Mouse (Mus musculus) midbrain, postnatal 0 days (tissue): ENCODE results near the gene Lta. TPM values are rescaled to one million over a fixed set of nuclear protein-coding genes. Genes with fewer than 3 reads are reported as not detected.

Experiments
- ATAC-seq: fragments of 200-750 bp; cut with Nextera tagmentation; 2 replicates; pipeline ENCODE4 v1.8.0; 2017; ENCODE audit warnings: moderate number of reproducible peaks, mild to moderate bottlenecking, moderate TSS enrichment, moderate library complexity; ENCODE audit not compliant: low FRiP score
- DNase-seq: peaks from one replicate; pipeline ENCODE4 v3.0.0-alpha.2; 2015; ENCODE audit warnings: low spot score
- H3K27ac ChIP-seq: fragments of 300-500 bp; sonication (generic); 2 replicates; pipeline ENCODE4 v1.5.1; 2014; ENCODE audit warnings: low read depth, mild to moderate bottlenecking, low read length, mixed read lengths
- H3K27me3 ChIP-seq: fragments of 300-500 bp; sonication (generic); 2 replicates; pipeline ENCODE4 v1.6.1; 2014; ENCODE audit warnings: low read length, control low read depth, mixed read lengths; ENCODE audit not compliant: insufficient read depth
- H3K36me3 ChIP-seq: fragments of 300-500 bp; sonication (generic); 2 replicates; pipeline ENCODE4 v1.6.1; 2014; ENCODE audit warnings: low read length, control low read depth, mixed read lengths; ENCODE audit not compliant: insufficient read depth
- H3K4me1 ChIP-seq: fragments of 300-500 bp; sonication (generic); 2 replicates; pipeline ENCODE4 v1.6.1; 2014; ENCODE audit warnings: mild to moderate bottlenecking, control low read depth, antibody characterized with exemption, low read length, mixed read lengths; ENCODE audit not compliant: insufficient read depth
- H3K4me2 ChIP-seq: fragments of 300-500 bp; sonication (generic); 2 replicates; pipeline ENCODE4 v1.6.1; 2014; ENCODE audit warnings: low read depth, mild to moderate bottlenecking, low read length, mixed read lengths; ENCODE audit not compliant: poor library complexity, severe bottlenecking
- H3K4me3 ChIP-seq: fragments of 300-500 bp; sonication (generic); 2 replicates; pipeline ENCODE4 v1.5.1; 2014; ENCODE audit warnings: low read depth, mild to moderate bottlenecking, low read length, moderate library complexity
- H3K9ac ChIP-seq: fragments of 300-500 bp; sonication (generic); replicated peaks from 2 replicates; pipeline ENCODE4 v1.6.1; 2014; ENCODE audit warnings: mild to moderate bottlenecking, low read length, moderate library complexity, mixed read lengths; ENCODE audit not compliant: poor library complexity, severe bottlenecking
- H3K9me3 ChIP-seq: fragments of 300-500 bp; sonication (generic); 2 replicates; pipeline ENCODE4 v1.6.1; 2016; ENCODE audit warnings: low read length, control low read depth
- CTCF ChIP-seq: IDR thresholded peaks from 2 replicates; pipeline ENCODE4 v1.5.1; 2016; ENCODE audit warnings: antibody characterized with exemption, mild to moderate bottlenecking
- WGBS: fragments of 180-500 bp; shearing (Covaris S2); extraction: QIAGEN DNeasy Blood & Tissue Kit; methylation state at CpG from one replicate; pipeline ENCODE4 v1.1.7; 2014; 5-methylcytosine and 5-hydroxymethylcytosine counted together
- polyA plus RNA-seq: library from polyadenylated mRNA; unstranded; fragments of >200 nt; fragmentation: Nextera tagmentation; extraction: Ambion mirVana; gene quantifications from 2 replicates; pipeline ENCODE4 v1.2.1, GENCODE M21; 2015
- total RNA-seq: library from RNA; depleted of rRNA; stranded (reverse); fragments of >200 nt; gene quantifications from 2 replicates; pipeline ENCODE4 v1.2.3, GENCODE M21; 2014

Lta gene
- total and polyA plus RNA-seq, 2 experiments from 2014 or later: 0.49 to 0.98 TPM

- H3K27ac ChIP-seq: no peak within 1 kb of the TSS
- TF ChIP-seq CTCF: no peak
- H3K9me3 ChIP-seq: no peaks in the 10 kb centered on the region
- peaks cover 14% of the 10 kb centered on the region for H3K27me3 ChIP-seq
- 80% methylated on average over 28 of the region's 28 CpGs for WGBS
- no peak for ATAC-seq
- DNase-seq: no peak
- H3K4me3 ChIP-seq: peak within 1 kb of the TSS; percentile 40; the same call in 1 of the 2 replicates
- H3K4me1 ChIP-seq: no peaks in the 10 kb centered on the region
- H3K9ac ChIP-seq: no peak within 1 kb of the TSS
- peak within 1 kb of the TSS; percentile 59 for H3K4me2 ChIP-seq
- no peaks in the 10 kb centered on the region for H3K36me3 ChIP-seq
Measured at GRCm38 (mm10) chr17:35193881-35194843, 11.0 kb downstream of the Lta start, which contains the start of gene Ltb. Gene Ltb (plus strand): TSS chr17:35194439.

GRCm38 (mm10) chr17:35192924-35193323 is 12.2 kb downstream of the Lta start:
- WGBS: 82% methylated on average over 5 of the region's 5 CpGs
- TF ChIP-seq CTCF: no peak
- Histone ChIP-seq H3K4me1 (no peaks in the 10 kb centered on the region), H3K9ac (no peak overlapping the region), H3K36me3 (no peaks in the 10 kb centered on the region), H3K4me3 (no peak overlapping the region), H3K27ac (no peak overlapping the region), H3K9me3 (no peaks in the 10 kb centered on the region), H3K27me3 (peaks cover 14% of the 10 kb centered on the region), H3K4me2 (no peak overlapping the region)
- DNase-seq: no peak
- no peak for ATAC-seq

- Histone ChIP-seq H3K27ac (no peak overlapping the region), H3K36me3 (no peaks in the 10 kb centered on the region), H3K9ac (no peak overlapping the region), H3K4me2 (no peak overlapping the region), H3K4me3 (no peak overlapping the region), H3K9me3 (no peaks in the 10 kb centered on the region), H3K4me1 (no peaks in the 10 kb centered on the region), H3K27me3 (peaks cover 14% of the 10 kb centered on the region)
- 62% methylated on average over 2 of the region's 2 CpGs for WGBS
- ATAC-seq (no peak), DNase-seq (no peak)
- no peak for TF ChIP-seq CTCF
Measured at GRCm38 (mm10) chr17:35191723-35192122, 13.4 kb downstream of the Lta start.

- no peaks in the 10 kb centered on the region for H3K36me3 ChIP-seq
- no peak for DNase-seq
- H3K4me3 ChIP-seq: no peak overlapping the region
- no peak overlapping the region for H3K4me2 ChIP-seq
- TF ChIP-seq CTCF: no peak
- no peak overlapping the region for H3K27ac ChIP-seq
- H3K9ac ChIP-seq: no peak overlapping the region
- H3K27me3 ChIP-seq: peaks cover 12% of the 10 kb centered on the region
- no peak for ATAC-seq
- WGBS: 69% methylated on average over 4 of the region's 4 CpGs
- H3K9me3 ChIP-seq: no peaks in the 10 kb centered on the region
- no peaks in the 10 kb centered on the region for H3K4me1 ChIP-seq
Measured at GRCm38 (mm10) chr17:35190096-35190495, 15.1 kb downstream of the Lta start.

GRCm38 (mm10) chr17:35189186-35189585 is 16.0 kb downstream of the Lta start:
- 76% methylated on average over 1 of the region's 1 CpGs for WGBS
- Histone ChIP-seq H3K27me3 (peaks cover 3% of the 10 kb centered on the region; the same call in 1 of the 2 replicates), H3K4me3 (no peak overlapping the region), H3K9me3 (no peaks in the 10 kb centered on the region), H3K4me1 (no peaks in the 10 kb centered on the region), H3K9ac (no peak overlapping the region), H3K36me3 (no peaks in the 10 kb centered on the region), H3K27ac (no peak overlapping the region), H3K4me2 (no peak overlapping the region)
- no peak for ATAC-seq
- no peak for TF ChIP-seq CTCF
- DNase-seq: no peak

- H3K27ac ChIP-seq: no peak within 1 kb of the TSS
- ATAC-seq (no peak), DNase-seq (no peak)
- H3K9me3 ChIP-seq: no peaks in the 10 kb centered on the region
- H3K27me3 ChIP-seq: no peaks in the 10 kb centered on the region
- WGBS: 67% methylated on average over 7 of the region's 7 CpGs
- H3K9ac ChIP-seq: no peak within 1 kb of the TSS
- no peak for TF ChIP-seq CTCF
- no peak within 1 kb of the TSS for H3K4me2 ChIP-seq
- H3K4me3 ChIP-seq: no peak within 1 kb of the TSS
- no peaks in the 10 kb centered on the region for H3K36me3 ChIP-seq
- no peaks in the 10 kb centered on the region for H3K4me1 ChIP-seq
Measured at GRCm38 (mm10) chr17:35187959-35188610, 17.1 kb downstream of the Lta start, which contains the start of gene Lst1. Gene Lst1 (minus strand): TSS chr17:35188439.
